In genomic region chr11:32075163-32075562, GRCm38 (mm10) we compare ENCODE assay signal across 12 mouse cellular contexts.
A peak's percentile ranks its signal among the peaks of the same experiment; 100 is the strongest.
DNase-seq lines count a peak whose midpoint lies in the region; ATAC-seq lines count a peak whose summit lies in the region.
"Had no signal": no experiment of that assay in that cellular context is flagged by ENCODE, and none has a peak within 500 bp of the region (broad histone marks: within the 10 kb centered on the region; RNA-seq: fewer than 3 reads in every experiment).

No protein-coding gene starts in this region.

- 51% methylated on average over 2 of the region's 2 CpGs for WGBS in kidney, embryonic 15.5 days
- WGBS in midbrain, embryonic 15.5 days, result 77% methylated on average over 2 of the region's 2 CpGs
- 92% methylated on average over 2 of the region's 2 CpGs for WGBS in midbrain, embryonic 11.5 days
- 39% methylated on average over 2 of the region's 2 CpGs for WGBS in stomach, embryonic 16.5 days

- ATAC-seq in kidney, embryonic 15.5 days (replicated peaks; ENCODE audit: low FRiP score), result no peak
- ATAC-seq in midbrain, embryonic 15.5 days (replicated peaks), result no peak
- no peak for ATAC-seq in midbrain, embryonic 11.5 days (ENCODE audit: low FRiP score)
- peak; percentile 83; the same call in 1 of the 2 replicates for ATAC-seq in stomach, embryonic 16.5 days (ENCODE audit: insufficient read depth, low FRiP score)
- no peak for ATAC-seq in megakaryocyte progenitor cell, adult 5-6 weeks (replicated peaks; ENCODE audit: poor library complexity)
- ATAC-seq: liver, postnatal 0 days had no signal

- no peaks in the 10 kb centered on the region for H3K27me3 ChIP-seq in kidney, embryonic 15.5 days
- no peaks in the 10 kb centered on the region for H3K27me3 ChIP-seq in midbrain, embryonic 15.5 days (replicated peaks)
- H3K27me3 ChIP-seq in midbrain, embryonic 11.5 days (ENCODE audit: control insufficient read depth, insufficient read depth, low read length), result no peaks in the 10 kb centered on the region
- no peaks in the 10 kb centered on the region for H3K27me3 ChIP-seq in stomach, embryonic 16.5 days (ENCODE audit: control insufficient read depth, insufficient read depth, low read length)

- H3K4me1 ChIP-seq in kidney, embryonic 15.5 days, result peaks cover 2% of the 10 kb centered on the region; the same call in 1 of the 2 replicates
- peaks cover 5% of the 10 kb centered on the region for H3K4me1 ChIP-seq in midbrain, embryonic 15.5 days
- H3K4me1 ChIP-seq in midbrain, embryonic 11.5 days (ENCODE audit: control insufficient read depth, insufficient read depth, low read length), result no peaks in the 10 kb centered on the region
- peaks cover 7% of the 10 kb centered on the region; the same call in 1 of the 2 replicates for H3K4me1 ChIP-seq in stomach, embryonic 16.5 days (ENCODE audit: control insufficient read depth, insufficient read depth, low read length)

- no peaks in the 10 kb centered on the region for H3K36me3 ChIP-seq in kidney, embryonic 15.5 days
- H3K36me3 ChIP-seq in midbrain, embryonic 15.5 days (replicated peaks), result no peaks in the 10 kb centered on the region
- no peaks in the 10 kb centered on the region for H3K36me3 ChIP-seq in midbrain, embryonic 11.5 days (ENCODE audit: control insufficient read depth, insufficient read depth, low read length)
- H3K36me3 ChIP-seq in stomach, embryonic 16.5 days (ENCODE audit: control insufficient read depth, insufficient read depth, low read length), result no peaks in the 10 kb centered on the region

- peak overlapping the region; percentile 41 for H3K27ac ChIP-seq in kidney, embryonic 15.5 days
- 0 out of 2 replicates have a peak overlapping the region, but pooled peaks have one; percentile 0 for H3K27ac ChIP-seq in midbrain, embryonic 15.5 days
- H3K27ac ChIP-seq in midbrain, embryonic 11.5 days (ENCODE audit: low read depth, low read length), result no peak overlapping the region
- H3K27ac ChIP-seq in stomach, embryonic 16.5 days (ENCODE audit: low read length), result peak overlapping the region; percentile 34

- no peak overlapping the region for H3K4me2 ChIP-seq in kidney, embryonic 15.5 days
- H3K4me2 ChIP-seq in midbrain, embryonic 15.5 days, result no peak overlapping the region
- no peak overlapping the region for H3K4me2 ChIP-seq in midbrain, embryonic 11.5 days
- no peak overlapping the region for H3K4me2 ChIP-seq in stomach, embryonic 16.5 days (ENCODE audit: low read depth, low read length)

- H3K4me3 ChIP-seq in kidney, embryonic 15.5 days (replicated peaks), result no peak overlapping the region
- no peak overlapping the region for H3K4me3 ChIP-seq in midbrain, embryonic 15.5 days
- H3K4me3 ChIP-seq in midbrain, embryonic 11.5 days (ENCODE audit: low read depth, low read length), result no peak overlapping the region
- H3K4me3 ChIP-seq in stomach, embryonic 16.5 days (replicated peaks; ENCODE audit: low read length), result no peak overlapping the region

- no peak overlapping the region for H3K9ac ChIP-seq in kidney, embryonic 15.5 days
- no peak overlapping the region for H3K9ac ChIP-seq in midbrain, embryonic 15.5 days
- H3K9ac ChIP-seq in midbrain, embryonic 11.5 days (ENCODE audit: low read length), result no peak overlapping the region
- H3K9ac ChIP-seq in stomach, embryonic 16.5 days (ENCODE audit: low read length), result no peak overlapping the region
- H3K9ac ChIP-seq: liver, postnatal 0 days had no signal

- no peaks in the 10 kb centered on the region for H3K9me3 ChIP-seq in kidney, embryonic 15.5 days (replicated peaks)
- no peaks in the 10 kb centered on the region for H3K9me3 ChIP-seq in midbrain, embryonic 15.5 days
- H3K9me3 ChIP-seq in midbrain, embryonic 11.5 days (ENCODE audit: control insufficient read depth, low read length), result no peaks in the 10 kb centered on the region
- H3K9me3 ChIP-seq in stomach, embryonic 16.5 days (replicated peaks; ENCODE audit: control insufficient read depth, low read length), result no peaks in the 10 kb centered on the region

- DNase-seq in kidney, adult 11 months, result no peak
- DNase-seq in midbrain, embryonic 11.5 days (ENCODE audit: low spot score, missing footprints), result no peak
- peak; percentile 25 for DNase-seq in fibroblast of lung, adult 2 months (ENCODE audit: low read depth)
- DNase-seq: adrenal gland, postnatal 10 days; cerebellum, postnatal 14 days; liver, postnatal 0 days; right cerebral cortex, postnatal 4 days; thymus, postnatal 4 days had no signal
